Mouse (Mus musculus) limb, embryonic 13.5 days (tissue): ENCODE measurements around the gene Exd1. TPM values are rescaled to one million over a fixed set of nuclear protein-coding genes. Genes with fewer than 3 reads are reported as not detected.

ENCODE experiments used
- ATAC-seq: fragments of 200-750 bp; cut with Nextera tagmentation; 2 replicates; pipeline ENCODE4 v1.8.0; 2017; ENCODE audit warnings: low read depth, moderate number of reproducible peaks, moderate TSS enrichment; ENCODE audit not compliant: low FRiP score
- H3K27ac ChIP-seq: fragments of 300-500 bp; sonication (generic); 2 replicates; pipeline ENCODE4 v1.5.1; 2015; ENCODE audit warnings: inconsistent platforms, mild to moderate bottlenecking, moderate library complexity
- H3K27me3 ChIP-seq: fragments of 300-500 bp; sonication (generic); 2 replicates; pipeline ENCODE4 v1.6.1; 2015; ENCODE audit warnings: mild to moderate bottlenecking, inconsistent platforms
- H3K36me3 ChIP-seq: fragments of 300-500 bp; sonication (generic); 2 replicates; pipeline ENCODE4 v1.6.1; 2015; ENCODE audit warnings: inconsistent platforms, mild to moderate bottlenecking, moderate library complexity
- H3K4me1 ChIP-seq: fragments of 300-500 bp; sonication (generic); 2 replicates; pipeline ENCODE4 v1.6.1; 2015; ENCODE audit warnings: inconsistent platforms
- H3K4me2 ChIP-seq: fragments of 300-500 bp; sonication (generic); replicated peaks from 2 replicates; pipeline ENCODE4 v1.6.1; 2015; ENCODE audit warnings: inconsistent platforms, mild to moderate bottlenecking, moderate library complexity
- H3K4me3 ChIP-seq: fragments of 300-500 bp; sonication (generic); 2 replicates; pipeline ENCODE4 v1.5.1; 2015; ENCODE audit warnings: moderate library complexity, mild to moderate bottlenecking, inconsistent platforms
- H3K9ac ChIP-seq: fragments of 300-500 bp; sonication (generic); 2 replicates; pipeline ENCODE4 v1.6.1; 2015; ENCODE audit warnings: mild to moderate bottlenecking, inconsistent platforms
- H3K9me3 ChIP-seq: fragments of 300-500 bp; sonication (generic); 2 replicates; pipeline ENCODE4 v1.6.1; 2016; ENCODE audit warnings: inconsistent platforms
- WGBS: fragments of 180-500 bp; shearing (Covaris S2); methylation state at CpG from one replicate; pipeline ENCODE4 v1.1.7; 2015; 5-methylcytosine and 5-hydroxymethylcytosine counted together
- polyA plus RNA-seq: library from polyadenylated mRNA; unstranded; fragments of >200 nt; fragmentation: Nextera tagmentation; extraction: Ambion mirVana; gene quantifications from 2 replicates; pipeline ENCODE4 v1.2.1, GENCODE M21; 2015

Exd1 gene
- polyA plus RNA-seq, 1 experiment from 2014 or later: 0.23 TPM

- no peak for ATAC-seq
Observed at GRCm38 (mm10) chr2:119486488-119486887, 60.9 kb downstream of the Exd1 start.

GRCm38 (mm10) chr2:119482307-119482706 is 65.1 kb downstream of the Exd1 start:
- Histone ChIP-seq H3K27ac (no peak overlapping the region), H3K36me3 (0 out of 2 replicates have a peak, but pooled peaks cover 5% of the 10 kb centered on the region), H3K27me3 (no peaks in the 10 kb centered on the region), H3K9me3 (no peaks in the 10 kb centered on the region), H3K4me2 (no peak overlapping the region), H3K4me3 (no peak overlapping the region), H3K4me1 (peaks cover 8% of the 10 kb centered on the region), H3K9ac (no peak overlapping the region)
- ATAC-seq: no peak
- WGBS: 85% methylated on average over 1 of the region's 1 CpGs

More at GRCm38 (mm10) chr2:119486488-119486887, 60.9 kb downstream of the Exd1 start:
- no peaks in the 10 kb centered on the region for H3K4me1 ChIP-seq
- no peaks in the 10 kb centered on the region for H3K27me3 ChIP-seq
- no peak overlapping the region for H3K27ac ChIP-seq
- WGBS: 14% methylated on average over 4 of the region's 4 CpGs
- H3K4me3 ChIP-seq: no peak overlapping the region
- no peak overlapping the region for H3K9ac ChIP-seq
- H3K9me3 ChIP-seq: no peaks in the 10 kb centered on the region
- H3K36me3 ChIP-seq: no peaks in the 10 kb centered on the region
- H3K4me2 ChIP-seq: no peak overlapping the region

- no peaks in the 10 kb centered on the region for H3K9me3 ChIP-seq
- H3K4me2 ChIP-seq: peak overlapping the region; percentile 66
- H3K4me3 ChIP-seq: peak overlapping the region; percentile 88
- peaks cover 5% of the 10 kb centered on the region; the same call in 1 of the 2 replicates for H3K36me3 ChIP-seq
- WGBS: 13% methylated on average over 9 of the region's 9 CpGs
- H3K9ac ChIP-seq: peak overlapping the region; percentile 77
- no peak for ATAC-seq
- H3K4me1 ChIP-seq: peaks cover 17% of the 10 kb centered on the region
- H3K27ac ChIP-seq: peak overlapping the region; percentile 84
- H3K27me3 ChIP-seq: no peaks in the 10 kb centered on the region
Observed at GRCm38 (mm10) chr2:119478397-119478749, 69.1 kb downstream of the Exd1 start.

- WGBS: under 1% methylated on average over 71 of the region's 72 CpGs
- Histone ChIP-seq H3K9ac (peak within 1 kb of the TSS; percentile 95), H3K4me3 (peak within 1 kb of the TSS; percentile 88), H3K4me1 (peaks cover 17% of the 10 kb centered on the region), H3K4me2 (peak within 1 kb of the TSS; percentile 80), H3K36me3 (peaks cover 10% of the 10 kb centered on the region; the same call in 1 of the 2 replicates), H3K27ac (peak within 1 kb of the TSS; percentile 98), H3K9me3 (no peaks in the 10 kb centered on the region), H3K27me3 (no peaks in the 10 kb centered on the region)
- peak; percentile 94 for ATAC-seq
Observed at GRCm38 (mm10) chr2:119477571-119478396, 69.6 kb downstream of the Exd1 start, which contains the start of gene Ino80. Gene Ino80 (minus strand): TSS chr2:119477687.

- peaks cover 17% of the 10 kb centered on the region for H3K4me1 ChIP-seq
- peak overlapping the region; percentile 80 for H3K4me2 ChIP-seq
- H3K27ac ChIP-seq: peak overlapping the region; percentile 98
- peak overlapping the region; percentile 88 for H3K4me3 ChIP-seq
- no peaks in the 10 kb centered on the region for H3K27me3 ChIP-seq
- no peaks in the 10 kb centered on the region for H3K9me3 ChIP-seq
- ATAC-seq: peak; percentile 66
- H3K36me3 ChIP-seq: peaks cover 16% of the 10 kb centered on the region; the same call in 1 of the 2 replicates
- WGBS: under 1% methylated on average over 44 of the region's 44 CpGs
- peak overlapping the region; percentile 95 for H3K9ac ChIP-seq
Observed at GRCm38 (mm10) chr2:119476621-119477391, 70.6 kb downstream of the Exd1 start.

- no peak for ATAC-seq
- H3K36me3 ChIP-seq: peaks cover 16% of the 10 kb centered on the region; the same call in 1 of the 2 replicates
- H3K4me2 ChIP-seq: peak overlapping the region; percentile 80
- 17% methylated on average over 7 of the region's 7 CpGs for WGBS
- H3K27ac ChIP-seq: no peak overlapping the region
- H3K4me3 ChIP-seq: peak overlapping the region; percentile 88
- peaks cover 17% of the 10 kb centered on the region for H3K4me1 ChIP-seq
- peak overlapping the region; percentile 95 for H3K9ac ChIP-seq
- no peaks in the 10 kb centered on the region for H3K9me3 ChIP-seq
- H3K27me3 ChIP-seq: no peaks in the 10 kb centered on the region
Observed at GRCm38 (mm10) chr2:119476166-119476565, 71.3 kb downstream of the Exd1 start.

Other genes starting within 250 kb of the Exd1 start
- gene Dll4, start 221.8 kb downstream of the Exd1 start, polyA plus RNA-seq: 5.4 TPM in 2 replicates
- 0.70 and 1.0 TPM in 2 replicates for gene Chac1, start 196.4 kb downstream of the Exd1 start, polyA plus RNA-seq
- 4.2 and 4.5 TPM in 2 replicates for gene Ino80, start 69.9 kb downstream of the Exd1 start, polyA plus RNA-seq
- 63.0 and 64.3 TPM in 2 replicates for gene Chp1, start 70 bp upstream of the Exd1 start, polyA plus RNA-seq
- 70.1 and 73.8 TPM in 2 replicates for gene Nusap1, start 70.7 kb upstream of the Exd1 start, polyA plus RNA-seq
- gene Oip5, start 70.8 kb upstream of the Exd1 start, polyA plus RNA-seq: 23.9 and 27.1 TPM in 2 replicates
- gene Ndufaf1, start 115.2 kb upstream of the Exd1 start, polyA plus RNA-seq: 47.9 and 50.7 TPM in 2 replicates
- 61.3 and 68.3 TPM in 2 replicates for gene Rtf1, start 127.4 kb upstream of the Exd1 start, polyA plus RNA-seq
- 0.33 and 0.59 TPM in 2 replicates for gene Itpka, start 194.7 kb upstream of the Exd1 start, polyA plus RNA-seq
- not detected in 2 replicates for gene Ltk, start 212.8 kb upstream of the Exd1 start, polyA plus RNA-seq
- gene Rpap1, start 239.9 kb upstream of the Exd1 start, polyA plus RNA-seq: 28.5 and 30.2 TPM in 2 replicates